Mouse (Mus musculus): ENCODE measurements around the gene Zfp69. TPM values are rescaled to one million over a fixed set of nuclear protein-coding genes. Genes with fewer than 3 reads are reported as not detected.

Gene Zfp69
- polyA plus RNA-seq, 1 experiment from 2014 or later, result 16.9 TPM

GRCm38 (mm10) chr4:120974711-120975427, 23.4 kb upstream of the Zfp69 start:
- Histone ChIP-seq H3K4me1 (ENCODE audit: control insufficient read depth, insufficient read depth, low read length) (no peaks in the 10 kb centered on the region), H3K9ac (ENCODE audit: low read depth, low read length) (no peak overlapping the region), H3K36me3 (ENCODE audit: control insufficient read depth, insufficient read depth, low read length) (peaks cover 6% of the 10 kb centered on the region), H3K27me3 (ENCODE audit: control insufficient read depth, insufficient read depth, low read length) (no peaks in the 10 kb centered on the region), H3K27ac (ENCODE audit: low read depth, low read length) (no peak overlapping the region), H3K4me2 (no peak overlapping the region), H3K4me3 (ENCODE audit: low read depth, low read length) (no peak overlapping the region), H3K9me3 (replicated peaks; ENCODE audit: control insufficient read depth, low read length) (no peaks in the 10 kb centered on the region)
- WGBS (ENCODE audit: insufficient replicate concordance), result 80% methylated on average over 11 of the region's 11 CpGs
- ATAC-seq (replicated peaks; ENCODE audit: insufficient number of reproducible peaks, low FRiP score, low TSS enrichment), result no peak

GRCm38 (mm10) chr4:120971842-120972241, 20.3 kb upstream of the Zfp69 start:
- Histone ChIP-seq H3K4me1 (ENCODE audit: control insufficient read depth, insufficient read depth, low read length) (no peaks in the 10 kb centered on the region), H3K36me3 (ENCODE audit: control insufficient read depth, insufficient read depth, low read length) (peaks cover 6% of the 10 kb centered on the region), H3K4me2 (no peak overlapping the region), H3K9me3 (replicated peaks; ENCODE audit: control insufficient read depth, low read length) (no peaks in the 10 kb centered on the region), H3K4me3 (ENCODE audit: low read depth, low read length) (no peak overlapping the region), H3K27ac (ENCODE audit: low read depth, low read length) (no peak overlapping the region), H3K9ac (ENCODE audit: low read depth, low read length) (no peak overlapping the region), H3K27me3 (ENCODE audit: control insufficient read depth, insufficient read depth, low read length) (no peaks in the 10 kb centered on the region)
- WGBS (ENCODE audit: insufficient replicate concordance), result 95% methylated on average over 8 of the region's 8 CpGs
- no peak for ATAC-seq (replicated peaks; ENCODE audit: insufficient number of reproducible peaks, low FRiP score, low TSS enrichment)

GRCm38 (mm10) chr4:120969382-120970146, 18.1 kb upstream of the Zfp69 start:
- Histone ChIP-seq H3K9ac (ENCODE audit: low read depth, low read length) (no peak overlapping the region), H3K27me3 (ENCODE audit: control insufficient read depth, insufficient read depth, low read length) (no peaks in the 10 kb centered on the region), H3K4me3 (ENCODE audit: low read depth, low read length) (no peak overlapping the region), H3K4me2 (no peak overlapping the region), H3K27ac (ENCODE audit: low read depth, low read length) (no peak overlapping the region), H3K4me1 (ENCODE audit: control insufficient read depth, insufficient read depth, low read length) (no peaks in the 10 kb centered on the region), H3K9me3 (replicated peaks; ENCODE audit: control insufficient read depth, low read length) (no peaks in the 10 kb centered on the region), H3K36me3 (ENCODE audit: control insufficient read depth, insufficient read depth, low read length) (peaks cover 6% of the 10 kb centered on the region)
- no peak for ATAC-seq (replicated peaks; ENCODE audit: insufficient number of reproducible peaks, low FRiP score, low TSS enrichment)
- WGBS (ENCODE audit: insufficient replicate concordance), result 80% methylated on average over 5 of the region's 5 CpGs

GRCm38 (mm10) chr4:120968486-120968885, 17.0 kb upstream of the Zfp69 start:
- no peaks in the 10 kb centered on the region for H3K9me3 ChIP-seq (replicated peaks; ENCODE audit: control insufficient read depth, low read length)
- no peak overlapping the region for H3K9ac ChIP-seq (ENCODE audit: low read depth, low read length)
- no peak for ATAC-seq (replicated peaks; ENCODE audit: insufficient number of reproducible peaks, low FRiP score, low TSS enrichment)
- H3K4me1 ChIP-seq (ENCODE audit: control insufficient read depth, insufficient read depth, low read length), result no peaks in the 10 kb centered on the region
- H3K27me3 ChIP-seq (ENCODE audit: control insufficient read depth, insufficient read depth, low read length), result no peaks in the 10 kb centered on the region
- H3K36me3 ChIP-seq (ENCODE audit: control insufficient read depth, insufficient read depth, low read length), result peaks cover 6% of the 10 kb centered on the region
- no peak overlapping the region for H3K4me3 ChIP-seq (ENCODE audit: low read depth, low read length)
- no peak overlapping the region for H3K27ac ChIP-seq (ENCODE audit: low read depth, low read length)
- H3K4me2 ChIP-seq, result no peak overlapping the region
- WGBS (ENCODE audit: insufficient replicate concordance), result 86% methylated on average over 9 of the region's 9 CpGs

- Histone ChIP-seq H3K4me1 (ENCODE audit: control insufficient read depth, insufficient read depth, low read length) (no peaks in the 10 kb centered on the region), H3K4me3 (ENCODE audit: low read depth, low read length) (no peak overlapping the region), H3K36me3 (ENCODE audit: control insufficient read depth, insufficient read depth, low read length) (no peaks in the 10 kb centered on the region), H3K9ac (ENCODE audit: low read depth, low read length) (no peak overlapping the region), H3K9me3 (replicated peaks; ENCODE audit: control insufficient read depth, low read length) (no peaks in the 10 kb centered on the region), H3K4me2 (no peak overlapping the region), H3K27ac (ENCODE audit: low read depth, low read length) (no peak overlapping the region), H3K27me3 (ENCODE audit: control insufficient read depth, insufficient read depth, low read length) (no peaks in the 10 kb centered on the region)
- ATAC-seq (replicated peaks; ENCODE audit: insufficient number of reproducible peaks, low FRiP score, low TSS enrichment), result no peak
- 93% methylated on average over 1 of the region's 1 CpGs for WGBS (ENCODE audit: insufficient replicate concordance)
Measured at GRCm38 (mm10) chr4:120955586-120955985, 4.1 kb upstream of the Zfp69 start.

- H3K27me3 ChIP-seq (ENCODE audit: control insufficient read depth, insufficient read depth, low read length), result no peaks in the 10 kb centered on the region
- no peaks in the 10 kb centered on the region for H3K36me3 ChIP-seq (ENCODE audit: control insufficient read depth, insufficient read depth, low read length)
- H3K4me1 ChIP-seq (ENCODE audit: control insufficient read depth, insufficient read depth, low read length), result no peaks in the 10 kb centered on the region
- H3K9me3 ChIP-seq (replicated peaks; ENCODE audit: control insufficient read depth, low read length), result no peaks in the 10 kb centered on the region
- H3K9ac ChIP-seq (ENCODE audit: low read depth, low read length), result no peak overlapping the region
- H3K4me3 ChIP-seq (ENCODE audit: low read depth, low read length), result no peak overlapping the region
- WGBS (ENCODE audit: insufficient replicate concordance), result 86% methylated on average over 1 of the region's 1 CpGs
- no peak for ATAC-seq (replicated peaks; ENCODE audit: insufficient number of reproducible peaks, low FRiP score, low TSS enrichment)
- no peak overlapping the region for H3K27ac ChIP-seq (ENCODE audit: low read depth, low read length)
- H3K4me2 ChIP-seq, result no peak overlapping the region
Measured at GRCm38 (mm10) chr4:120953667-120954066, 2.2 kb upstream of the Zfp69 start.

- no peak overlapping the region for H3K4me3 ChIP-seq (ENCODE audit: low read depth, low read length)
- H3K4me1 ChIP-seq (ENCODE audit: control insufficient read depth, insufficient read depth, low read length), result no peaks in the 10 kb centered on the region
- no peak overlapping the region for H3K9ac ChIP-seq (ENCODE audit: low read depth, low read length)
- H3K36me3 ChIP-seq (ENCODE audit: control insufficient read depth, insufficient read depth, low read length), result no peaks in the 10 kb centered on the region
- 52% methylated on average over 4 of the region's 4 CpGs for whole genome bisulfite sequencing (ENCODE audit: insufficient replicate concordance)
- peak overlapping the region; percentile 94; the same call in 1 of the 2 replicates for H3K27ac ChIP-seq (ENCODE audit: low read depth, low read length)
- no peak overlapping the region for H3K4me2 ChIP-seq
- no peak for ATAC-seq (replicated peaks; ENCODE audit: insufficient number of reproducible peaks, low FRiP score, low TSS enrichment)
- no peaks in the 10 kb centered on the region for H3K27me3 ChIP-seq (ENCODE audit: control insufficient read depth, insufficient read depth, low read length)
- H3K9me3 ChIP-seq (replicated peaks; ENCODE audit: control insufficient read depth, low read length), result no peaks in the 10 kb centered on the region
Measured at GRCm38 (mm10) chr4:120953038-120953437, 1.5 kb upstream of the Zfp69 start.

GRCm38 (mm10) chr4:120952163-120952562, 664 bp upstream of the Zfp69 start:
- Histone ChIP-seq H3K4me2 (peak overlapping the region; percentile 69), H3K27me3 (ENCODE audit: control insufficient read depth, insufficient read depth, low read length) (no peaks in the 10 kb centered on the region), H3K27ac (ENCODE audit: low read depth, low read length) (peak overlapping the region; percentile 94), H3K36me3 (ENCODE audit: control insufficient read depth, insufficient read depth, low read length) (no peaks in the 10 kb centered on the region), H3K4me3 (ENCODE audit: low read depth, low read length) (peak overlapping the region; percentile 82), H3K9me3 (replicated peaks; ENCODE audit: control insufficient read depth, low read length) (no peaks in the 10 kb centered on the region), H3K9ac (ENCODE audit: low read depth, low read length) (peak overlapping the region; percentile 95), H3K4me1 (ENCODE audit: control insufficient read depth, insufficient read depth, low read length) (no peaks in the 10 kb centered on the region)
- WGBS (ENCODE audit: insufficient replicate concordance), result 39% methylated on average over 6 of the region's 6 CpGs
- ATAC-seq (replicated peaks; ENCODE audit: insufficient number of reproducible peaks, low FRiP score, low TSS enrichment), result peak; percentile 14; the same call in 1 of the 2 replicates
